25 mouse cellular contexts compared by ENCODE assay signal in the genomic region with DNA sequence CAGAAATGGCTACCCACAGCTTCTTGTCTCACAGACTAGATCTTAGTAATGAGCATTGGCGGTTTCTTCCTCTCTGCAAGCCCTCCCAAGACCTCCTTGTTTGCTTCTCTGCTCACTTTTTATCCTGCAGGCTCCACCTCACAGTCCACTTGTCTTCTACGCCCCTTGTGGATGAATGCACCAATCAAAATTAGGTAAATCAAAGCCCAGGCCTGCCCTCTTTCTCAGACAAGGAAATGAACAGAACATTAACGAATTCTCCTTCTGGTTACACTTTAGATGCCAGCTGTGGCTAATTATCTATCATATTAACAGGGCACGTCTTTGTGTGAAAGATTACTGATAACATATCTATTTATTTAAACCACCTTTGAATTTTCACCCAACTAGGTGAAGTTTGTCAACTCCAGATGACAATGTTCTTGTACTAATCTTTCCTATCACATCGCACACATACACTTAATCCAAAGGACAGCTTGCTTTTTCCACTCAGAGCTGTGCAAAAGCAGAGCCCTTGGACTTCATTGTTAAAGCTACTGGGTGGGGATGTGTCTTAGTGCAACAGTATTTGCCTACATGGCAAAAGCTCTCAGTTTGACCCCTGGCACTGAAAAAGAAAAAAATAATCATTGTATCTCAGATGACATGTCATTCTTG.
DNase-seq lines count a peak whose midpoint lies in the region; ATAC-seq and TF ChIP-seq lines count a peak whose summit lies in the region.
"Had no signal": no experiment of that assay in that cellular context is flagged by ENCODE, and none has a peak within 500 bp of the region (broad histone marks: within the 10 kb centered on the region; RNA-seq: fewer than 3 reads in every experiment).

No protein-coding gene starts in this region.

- no peak for TF ChIP-seq CTCF in MEL (IDR thresholded peaks at IDR 0.05 in 2 of 3, conservative IDR thresholded peaks at IDR 0.05 in 1 of 3; ENCODE audit: control insufficient read depth in 1 of 3, insufficient read depth in 1 of 3, low read depth in 2 of 3, low read length in 3 of 3, poor library complexity in 1 of 3, severe bottlenecking in 1 of 3)
- TF ChIP-seq CTCF in intestine, postnatal 0 days (IDR thresholded peaks at IDR 0.05; ENCODE audit: low read depth) = peak; percentile 28; the same call in 1 of the 2 replicates

- TF ChIP-seq POLR2A in MEL (IDR thresholded peaks at IDR 0.05; ENCODE audit: control insufficient read depth in 1 of 2, insufficient read depth in 1 of 2, low read depth in 1 of 2, low read length in 2 of 2, poor library complexity in 1 of 2) = no peak

- H3K4me1 ChIP-seq in hindbrain, embryonic 14.5 days (replicated peaks; ENCODE audit: control insufficient read depth, insufficient read depth, low read length) = peaks cover 16% of the 10 kb centered on the region; the same call in 1 of the 2 replicates
- 0 out of 2 replicates have a peak, but pooled peaks cover 14% of the 10 kb centered on the region for H3K4me1 ChIP-seq in hindbrain, embryonic 10.5 days (replicated peaks)
- H3K4me1 ChIP-seq in MEL (ENCODE audit: control insufficient read depth in 1 of 2, insufficient read depth in 2 of 2, low read length in 2 of 2) = peaks cover 2 to 6% of the 10 kb centered on the region in 2 experiments; a peak in 2 of 4 replicates
- no peaks in the 10 kb centered on the region; the same call in 1 of the 2 replicates for H3K4me1 ChIP-seq in intestine, postnatal 0 days (replicated peaks; ENCODE audit: control insufficient read depth, insufficient read depth, low read length)
- H3K4me1 ChIP-seq in stomach, embryonic 14.5 days (ENCODE audit: control insufficient read depth, insufficient read depth, low read length) = no peaks in the 10 kb centered on the region

- 77% methylated on average over 5 of the region's 5 CpGs for WGBS in hindbrain, embryonic 14.5 days
- WGBS in hindbrain, embryonic 10.5 days = 80% methylated on average over 5 of the region's 5 CpGs
- 45% methylated on average over 5 of the region's 5 CpGs for WGBS in intestine, postnatal 0 days
- 59% methylated on average over 5 of the region's 5 CpGs for whole genome bisulfite sequencing in stomach, embryonic 14.5 days

- no peak for TF ChIP-seq EP300 in MEL (IDR thresholded peaks at IDR 0.05; ENCODE audit: low read depth in 1 of 2, low read length in 2 of 2)

- H3K27me3 ChIP-seq in hindbrain, embryonic 14.5 days (ENCODE audit: control insufficient read depth, insufficient read depth, low read length) = no peaks in the 10 kb centered on the region
- no peaks in the 10 kb centered on the region for H3K27me3 ChIP-seq in hindbrain, embryonic 10.5 days (ENCODE audit: insufficient read depth, poor library complexity, severe bottlenecking)
- no peaks in the 10 kb centered on the region for H3K27me3 ChIP-seq in MEL (ENCODE audit: control insufficient read depth in 1 of 2, insufficient read depth in 2 of 2, low read length in 2 of 2)
- H3K27me3 ChIP-seq in intestine, postnatal 0 days (replicated peaks; ENCODE audit: control insufficient read depth, insufficient read depth, low read length) = no peaks in the 10 kb centered on the region
- H3K27me3 ChIP-seq in stomach, embryonic 14.5 days (ENCODE audit: control insufficient read depth, insufficient read depth, low read length) = no peaks in the 10 kb centered on the region
- H3K27me3 ChIP-seq: embryonic facial prominence, embryonic 13.5 days; heart, embryonic 15.5 days; midbrain, embryonic 15.5 days had no signal

- no peak for TF ChIP-seq RAD21 in MEL (IDR thresholded peaks at IDR 0.05; ENCODE audit: low read depth, low read length)

- no peak overlapping the region for H3K4me3 ChIP-seq in hindbrain, embryonic 14.5 days (replicated peaks; ENCODE audit: low read length)
- no peak overlapping the region for H3K4me3 ChIP-seq in hindbrain, embryonic 10.5 days
- H3K4me3 ChIP-seq in MEL (ENCODE audit: control insufficient read depth in 1 of 2, insufficient read depth in 1 of 2, low read depth in 2 of 2, low read length in 2 of 2) = no peak overlapping the region
- no peak overlapping the region for H3K4me3 ChIP-seq in intestine, postnatal 0 days (ENCODE audit: low read depth, low read length)
- no peak overlapping the region for H3K4me3 ChIP-seq in stomach, embryonic 14.5 days (ENCODE audit: low read depth, low read length)
- H3K4me3 ChIP-seq: embryonic facial prominence, embryonic 13.5 days; erythroblast, embryonic 14.5 days; gastrocnemius, adult 2 months; heart, embryonic 15.5 days; midbrain, embryonic 15.5 days had no signal

- H3K4me2 ChIP-seq in hindbrain, embryonic 14.5 days (replicated peaks) = no peak overlapping the region
- peak overlapping the region; percentile 24 for H3K4me2 ChIP-seq in intestine, postnatal 0 days (replicated peaks; ENCODE audit: low read depth)
- H3K4me2 ChIP-seq in stomach, embryonic 14.5 days (replicated peaks; ENCODE audit: low read depth, low read length) = no peak overlapping the region
- H3K4me2 ChIP-seq: embryonic facial prominence, embryonic 13.5 days; heart, embryonic 15.5 days; midbrain, embryonic 15.5 days had no signal

- ATAC-seq in hindbrain, embryonic 14.5 days (ENCODE audit: low FRiP score) = no peak
- ATAC-seq in intestine, postnatal 0 days = peak; percentile 64
- peak; percentile 67; the same call in 1 of the 2 replicates for ATAC-seq in stomach, embryonic 14.5 days (ENCODE audit: insufficient number of reproducible peaks, insufficient read depth, low FRiP score, low read depth)
- ATAC-seq: activated CD4-positive, CD25-positive, alpha-beta regulatory T cell, adult 4 months; hindbrain, embryonic 16.5 days; midbrain, embryonic 15.5 days had no signal

- H3K79me2 ChIP-seq in MEL (ENCODE audit: control insufficient read depth, insufficient read depth, low read length, poor library complexity) = no peaks in the 10 kb centered on the region

- H3K27ac ChIP-seq in hindbrain, embryonic 14.5 days = 0 out of 2 replicates have a peak overlapping the region, but pooled peaks have one; percentile 24
- no peak overlapping the region for H3K27ac ChIP-seq in hindbrain, embryonic 10.5 days
- H3K27ac ChIP-seq in MEL (ENCODE audit: control insufficient read depth, low read depth, low read length) = no peak overlapping the region
- peak overlapping the region; percentile 16 for H3K27ac ChIP-seq in intestine, postnatal 0 days (ENCODE audit: low read depth, low read length)
- peak overlapping the region; percentile 40; the same call in 1 of the 2 replicates for H3K27ac ChIP-seq in stomach, embryonic 14.5 days (ENCODE audit: low read length)
- H3K27ac ChIP-seq: embryonic facial prominence, embryonic 13.5 days; gastrocnemius, adult 2 months; heart, embryonic 15.5 days; kidney, postnatal 0 days; macrophage; midbrain, embryonic 15.5 days had no signal

- no peak for DNase-seq in hindbrain, embryonic 14.5 days (ENCODE audit: low spot score)
- no peak for DNase-seq in hindbrain, embryonic 10.5 days (ENCODE audit: low spot score)
- peak; percentile 9 for DNase-seq in MEL (ENCODE audit: low read depth, low spot score)
- no peak for DNase-seq in layer of hippocampus, adult 8-10 months (ENCODE audit: low spot score in 2 of 2)
- no peak for DNase-seq in cerebellum, postnatal 10 days
- DNase-seq: adrenal gland, adult 8-10 months; cerebellum, adult 2 months; cerebellum, postnatal 36 days; embryo, embryonic 11 days; gastrocnemius, adult 2 months; heart, postnatal 36 days; kidney, adult 18-20 months; right cerebral cortex, postnatal 14 days; spleen, adult 18-20 months; thymus, adult 2 months had no signal

- no peaks in the 10 kb centered on the region for H3K36me3 ChIP-seq in hindbrain, embryonic 14.5 days (replicated peaks; ENCODE audit: control insufficient read depth, insufficient read depth)
- 0 out of 2 replicates have a peak, but pooled peaks cover 6% of the 10 kb centered on the region for H3K36me3 ChIP-seq in hindbrain, embryonic 10.5 days
- peaks cover 0 to 3% of the 10 kb centered on the region in 2 experiments; a peak in 2 of 4 replicates for H3K36me3 ChIP-seq in MEL (ENCODE audit: control insufficient read depth in 1 of 2, insufficient read depth in 2 of 2, low read length in 2 of 2)
- H3K36me3 ChIP-seq in intestine, postnatal 0 days (ENCODE audit: control insufficient read depth, insufficient read depth) = no peaks in the 10 kb centered on the region
- H3K36me3 ChIP-seq in stomach, embryonic 14.5 days (ENCODE audit: control insufficient read depth, insufficient read depth, low read length) = no peaks in the 10 kb centered on the region
- H3K36me3 ChIP-seq: embryonic facial prominence, embryonic 13.5 days; heart, embryonic 15.5 days; midbrain, embryonic 15.5 days had no signal

- H3K9me3 ChIP-seq in hindbrain, embryonic 14.5 days (ENCODE audit: control insufficient read depth, low read length) = no peaks in the 10 kb centered on the region
- H3K9me3 ChIP-seq in hindbrain, embryonic 10.5 days = no peaks in the 10 kb centered on the region
- no peaks in the 10 kb centered on the region for H3K9me3 ChIP-seq in MEL (replicated peaks; ENCODE audit: insufficient read depth, low read length)
- no peaks in the 10 kb centered on the region for H3K9me3 ChIP-seq in intestine, postnatal 0 days (ENCODE audit: control insufficient read depth)
- no peaks in the 10 kb centered on the region for H3K9me3 ChIP-seq in stomach, embryonic 14.5 days (ENCODE audit: control insufficient read depth, low read depth, low read length)
- H3K9me3 ChIP-seq: embryonic facial prominence, embryonic 13.5 days; heart, embryonic 15.5 days; midbrain, embryonic 15.5 days had no signal

- no peak overlapping the region for H3K9ac ChIP-seq in hindbrain, embryonic 14.5 days
- H3K9ac ChIP-seq in MEL (ENCODE audit: control insufficient read depth, low read depth, low read length, poor library complexity, severe bottlenecking) = no peak overlapping the region
- no peak overlapping the region for H3K9ac ChIP-seq in intestine, postnatal 0 days (ENCODE audit: low read depth, low read length)
- no peak overlapping the region for H3K9ac ChIP-seq in stomach, embryonic 14.5 days (replicated peaks; ENCODE audit: low read depth, low read length)
- H3K9ac ChIP-seq: embryonic facial prominence, embryonic 13.5 days; heart, embryonic 15.5 days; midbrain, embryonic 15.5 days had no signal

TF ChIP-seq in MEL, 35 proteins besides CTCF, POLR2A, EP300 and RAD21:
- TF ChIP-seq MYC (IDR thresholded peaks at IDR 0.05; ENCODE audit: low read depth, low read length) = no peak
- TF ChIP-seq ZMIZ1 (IDR thresholded peaks at IDR 0.05; ENCODE audit: low read depth, low read length) = no peak
- TF ChIP-seq MXI1 (IDR thresholded peaks at IDR 0.05; ENCODE audit: low read depth, low read length) = no peak
- TF ChIP-seq GABPA (IDR thresholded peaks at IDR 0.05; ENCODE audit: low read depth, low read length) = no peak
- TF ChIP-seq CHD2 (IDR thresholded peaks at IDR 0.05; ENCODE audit: low read length) = no peak
- TF ChIP-seq MEF2A (IDR thresholded peaks at IDR 0.05; ENCODE audit: extremely low read depth, insufficient replicate concordance, low read depth, low read length, poor library complexity, severe bottlenecking) = no peak

Comparison
In these comparisons a context has a peak if more than half of its experiments do, and no peak if none do; other contexts are left out.
1. H3K27ac ChIP-seq: peak in hindbrain, embryonic 14.5 days (single experiment), intestine, postnatal 0 days (single experiment) and stomach, embryonic 14.5 days (single experiment); none in hindbrain, embryonic 10.5 days (single experiment) and MEL (single experiment).